In the genomic region with DNA sequence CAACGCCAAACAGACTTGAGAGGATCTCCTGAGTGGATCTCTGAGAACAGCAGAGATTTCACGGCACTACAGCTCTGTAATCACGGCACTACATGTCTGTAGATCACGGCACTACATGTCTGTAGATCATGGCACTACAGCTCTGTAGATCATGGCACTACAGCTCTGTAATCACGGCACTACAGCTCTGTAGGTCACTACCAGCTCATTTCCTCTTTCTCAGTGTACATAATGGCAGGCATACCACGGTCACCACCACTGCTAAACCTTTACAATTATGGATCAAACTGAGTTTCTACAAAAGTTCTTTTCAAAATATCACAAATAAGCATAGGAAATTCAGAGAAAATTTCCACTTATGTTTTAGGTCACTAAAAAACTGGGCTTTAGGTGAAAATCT, we compare ENCODE assay signal across 26 mouse cellular contexts.
DNase-seq lines count a peak whose midpoint lies in the region; ATAC-seq and TF ChIP-seq lines count a peak whose summit lies in the region.
"Had no signal": no experiment of that assay in that cellular context is flagged by ENCODE, and none has a peak within 500 bp of the region (broad histone marks: within the 10 kb centered on the region; RNA-seq: fewer than 3 reads in every experiment).

No protein-coding gene starts in this region.

- no peak overlapping the region for H3K4me3 ChIP-seq in thymus, adult 2 months (ENCODE audit: control insufficient read depth, insufficient read depth, low read length)
- H3K4me3 ChIP-seq in megakaryocyte, embryonic 14.5 days (replicated peaks): peak overlapping the region; percentile 35
- H3K4me3 ChIP-seq: embryonic facial prominence, embryonic 12.5 days; embryonic facial prominence, embryonic 15.5 days; heart, embryonic 12.5 days; heart, embryonic 15.5 days; hindbrain, embryonic 10.5 days; hindbrain, embryonic 13.5 days had no signal

- no peaks in the 10 kb centered on the region for H3K9me3 ChIP-seq in megakaryocyte, embryonic 14.5 days
- H3K9me3 ChIP-seq: embryonic facial prominence, embryonic 12.5 days; embryonic facial prominence, embryonic 15.5 days; heart, embryonic 12.5 days; heart, embryonic 15.5 days; hindbrain, embryonic 10.5 days; hindbrain, embryonic 13.5 days had no signal

- no peaks in the 10 kb centered on the region for H3K36me3 ChIP-seq in thymus, adult 2 months (ENCODE audit: control insufficient read depth, insufficient read depth, low read length)
- no peaks in the 10 kb centered on the region for H3K36me3 ChIP-seq in megakaryocyte, embryonic 14.5 days (replicated peaks; ENCODE audit: low read length)
- H3K36me3 ChIP-seq: embryonic facial prominence, embryonic 12.5 days; embryonic facial prominence, embryonic 15.5 days; heart, embryonic 12.5 days; heart, embryonic 15.5 days; hindbrain, embryonic 10.5 days; hindbrain, embryonic 13.5 days had no signal

- H3K4me1 ChIP-seq in thymus, adult 2 months (replicated peaks; ENCODE audit: control insufficient read depth, insufficient read depth, low read length): peaks cover 35% of the 10 kb centered on the region
- H3K4me1 ChIP-seq in megakaryocyte, embryonic 14.5 days: no peaks in the 10 kb centered on the region; the same call in 1 of the 2 replicates
- H3K4me1 ChIP-seq: heart, embryonic 12.5 days; heart, embryonic 15.5 days; hindbrain, embryonic 10.5 days; hindbrain, embryonic 13.5 days had no signal

- no peak for TF ChIP-seq POLR2A in thymus, adult 2 months (IDR thresholded peaks at IDR 0.05; ENCODE audit: control insufficient read depth, extremely low read depth, insufficient read depth, low read length, poor library complexity)

- no peak for TF ChIP-seq CTCF in thymus, adult 2 months (IDR thresholded peaks at IDR 0.05; ENCODE audit: borderline replicate concordance, control insufficient read depth, extremely low read depth, insufficient read depth, low read length, poor library complexity)

- H3K27me3 ChIP-seq in thymus, adult 2 months (ENCODE audit: control insufficient read depth, insufficient read depth, low read length): no peaks in the 10 kb centered on the region
- H3K27me3 ChIP-seq in megakaryocyte, embryonic 14.5 days (replicated peaks): peaks cover 52% of the 10 kb centered on the region
- H3K27me3 ChIP-seq: embryonic facial prominence, embryonic 12.5 days; embryonic facial prominence, embryonic 15.5 days; heart, embryonic 12.5 days; heart, embryonic 15.5 days; hindbrain, embryonic 13.5 days had no signal

- peak; percentile 80 for ATAC-seq in granulocyte monocyte progenitor cell, adult 5-6 weeks (replicated peaks; ENCODE audit: poor library complexity, severe bottlenecking)
- ATAC-seq: CD4-positive, CD25-positive, alpha-beta regulatory T cell, adult 4 months; forebrain, embryonic 14.5 days; forebrain, postnatal 0 days; hindbrain, embryonic 16.5 days had no signal

- WGBS in thymus, adult 2 months: 85% methylated on average over 6 of the region's 6 CpGs

- H3K27ac ChIP-seq in thymus, adult 2 months (ENCODE audit: control insufficient read depth, insufficient read depth, low read length): 0 out of 2 replicates have a peak overlapping the region, but pooled peaks have one; percentile 20
- H3K27ac ChIP-seq: embryonic facial prominence, embryonic 12.5 days; embryonic facial prominence, embryonic 15.5 days; heart, embryonic 15.5 days; hindbrain, embryonic 10.5 days; hindbrain, embryonic 13.5 days had no signal

- no peak for DNase-seq in thymus, adult 2 months
- no peak for DNase-seq in thymus, postnatal 36 days
- no peak for DNase-seq in embryo, embryonic 9.5 days (ENCODE audit: extremely low spot score)
- DNase-seq in right cerebral cortex, adult 2 months (ENCODE audit: low spot score in 2 of 2): no peak
- DNase-seq in lung, postnatal 14 days: no peak
- DNase-seq: adrenal gland, adult 2 months; adrenal gland, postnatal 14 days; cerebellum, adult 11-12 months; cerebellum, adult 8-10 months; cerebellum, postnatal 10 days; cerebellum, postnatal 36 days; forebrain, postnatal 0 days; gastrocnemius, postnatal 25 days; heart, postnatal 10 days; heart, postnatal 36 days had no signal
